Mouse (Mus musculus) v-Abl transformed pro-B cells (cell line): ENCODE measurements around the gene Nav2.

Experiments used
- in situ Hi-C, 2 experiments: fragments of 400-800 bp; cut with MboI; formaldehyde crosslinking; loops; one replicate each; pipeline ENCODE4 v1.15.1; 2025; ENCODE audit not compliant: unreplicated experiment in 2 of 2

The Nav2 gene

DNA sequence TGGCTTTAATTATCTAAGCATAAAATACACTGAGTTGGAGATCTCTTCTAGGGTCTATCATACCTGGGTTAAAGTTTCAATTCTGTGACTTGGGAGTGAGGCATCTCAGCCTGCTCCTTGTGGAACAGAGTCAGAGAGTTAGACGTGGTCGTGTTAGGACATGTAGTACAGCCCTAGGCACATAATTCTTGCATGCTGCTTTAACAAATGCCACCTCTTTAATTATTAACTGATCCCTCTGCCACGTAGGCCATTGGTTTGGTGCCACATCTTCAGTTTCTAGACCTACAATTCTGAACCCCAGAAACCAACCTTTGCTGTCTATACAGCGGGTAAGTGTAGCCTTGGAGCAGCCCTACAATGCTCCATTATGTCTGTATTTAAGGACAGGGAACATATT is 381.8 kb downstream of the Nav2 start:
- in situ Hi-C loops: no loop called here

DNA sequence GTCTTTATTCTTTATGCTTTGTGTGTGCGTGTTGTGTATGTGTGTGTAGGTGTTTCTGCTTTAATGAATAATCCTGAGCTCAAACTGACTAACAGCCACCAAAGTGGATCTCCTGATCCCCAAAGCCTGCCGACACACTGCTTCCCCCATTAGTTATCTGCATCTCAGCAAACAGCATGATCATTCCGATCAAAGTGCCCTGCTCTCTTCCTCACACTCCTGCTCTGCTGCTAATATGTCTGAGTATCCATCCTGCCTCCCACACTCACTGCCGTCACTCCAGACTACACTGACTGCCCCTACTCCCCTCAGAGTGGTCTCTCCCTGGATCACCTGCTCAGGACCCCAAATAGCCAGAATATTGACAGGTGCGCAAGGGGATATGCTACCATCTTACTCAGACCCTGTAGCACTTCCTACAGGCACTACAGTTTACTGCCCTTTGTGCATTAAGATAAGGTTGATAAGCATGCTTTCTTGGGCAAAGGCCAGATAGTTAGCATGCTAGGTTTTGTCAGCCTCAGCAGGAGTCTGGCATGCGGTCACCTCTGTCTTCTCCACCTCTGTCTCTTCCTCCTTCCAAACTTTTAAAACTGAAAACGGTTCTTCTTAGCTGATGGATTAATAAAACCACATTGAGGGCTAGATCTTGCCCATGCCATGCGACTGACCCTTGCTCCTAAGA is 382.8 kb downstream of the Nav2 start:
- in situ Hi-C loops: no loop called here

DNA sequence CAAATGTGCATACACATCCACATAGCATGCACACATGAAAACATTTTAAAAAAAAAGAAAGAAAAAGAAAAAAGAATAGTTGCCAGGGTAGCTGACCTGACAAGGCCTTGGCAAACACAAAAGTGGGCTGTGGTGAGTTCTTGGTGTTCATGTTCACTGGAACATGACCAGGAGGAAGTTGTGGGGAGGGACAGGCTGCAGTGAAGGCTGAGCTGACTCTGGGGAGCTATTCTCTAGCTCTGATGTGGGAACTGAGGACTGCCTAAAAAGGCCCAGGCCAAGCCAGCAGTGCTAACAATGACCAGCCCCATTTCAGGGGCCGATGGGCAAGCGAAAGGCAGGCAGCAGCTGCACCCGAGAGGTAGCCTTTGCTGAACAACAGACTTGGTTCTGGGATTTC is 388.6 kb downstream of the Nav2 start:
- in situ Hi-C loops: no loop called here

DNA sequence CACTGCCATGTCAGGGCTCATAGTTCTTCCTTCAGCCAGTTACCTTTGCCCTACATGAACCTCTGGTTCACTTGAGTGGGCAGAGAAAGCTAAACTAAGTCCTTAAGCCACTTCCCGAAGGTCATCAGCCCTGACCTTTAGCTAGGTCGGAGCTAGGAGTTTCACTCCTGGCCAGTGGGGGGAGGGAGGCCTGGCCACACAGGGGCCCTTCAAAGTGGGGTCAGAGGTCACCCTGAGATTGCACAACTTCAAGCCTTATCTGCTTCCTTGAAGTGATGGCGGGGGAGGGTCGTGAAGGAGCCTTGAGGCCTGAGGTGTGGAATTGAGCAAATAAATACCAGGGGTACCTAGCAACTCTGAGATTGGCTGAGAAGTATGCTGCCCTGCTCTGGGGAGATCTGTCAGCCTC is 389.9 kb downstream of the Nav2 start:
- in situ Hi-C loops: no loop called here

DNA sequence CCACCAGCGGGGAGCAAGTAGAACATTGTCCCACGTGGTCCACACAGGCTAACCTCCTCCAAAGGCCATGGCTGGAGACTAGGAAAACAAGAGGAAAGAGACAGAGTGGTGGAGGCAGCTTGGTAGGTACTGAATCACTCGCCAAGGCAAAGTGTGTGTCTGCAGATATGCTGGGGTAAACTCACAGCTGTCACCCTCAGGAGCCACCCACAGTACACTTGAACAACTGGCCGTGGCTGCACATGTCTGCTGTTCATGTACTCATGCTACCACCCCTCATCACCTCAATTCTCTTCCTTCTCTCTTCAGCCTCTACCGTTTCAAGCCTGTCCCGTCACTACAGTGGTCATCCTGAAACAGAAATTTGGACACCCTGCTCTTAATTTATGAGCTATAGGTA is 393.0 kb downstream of the Nav2 start:
- in situ Hi-C loops: no loop called here

DNA sequence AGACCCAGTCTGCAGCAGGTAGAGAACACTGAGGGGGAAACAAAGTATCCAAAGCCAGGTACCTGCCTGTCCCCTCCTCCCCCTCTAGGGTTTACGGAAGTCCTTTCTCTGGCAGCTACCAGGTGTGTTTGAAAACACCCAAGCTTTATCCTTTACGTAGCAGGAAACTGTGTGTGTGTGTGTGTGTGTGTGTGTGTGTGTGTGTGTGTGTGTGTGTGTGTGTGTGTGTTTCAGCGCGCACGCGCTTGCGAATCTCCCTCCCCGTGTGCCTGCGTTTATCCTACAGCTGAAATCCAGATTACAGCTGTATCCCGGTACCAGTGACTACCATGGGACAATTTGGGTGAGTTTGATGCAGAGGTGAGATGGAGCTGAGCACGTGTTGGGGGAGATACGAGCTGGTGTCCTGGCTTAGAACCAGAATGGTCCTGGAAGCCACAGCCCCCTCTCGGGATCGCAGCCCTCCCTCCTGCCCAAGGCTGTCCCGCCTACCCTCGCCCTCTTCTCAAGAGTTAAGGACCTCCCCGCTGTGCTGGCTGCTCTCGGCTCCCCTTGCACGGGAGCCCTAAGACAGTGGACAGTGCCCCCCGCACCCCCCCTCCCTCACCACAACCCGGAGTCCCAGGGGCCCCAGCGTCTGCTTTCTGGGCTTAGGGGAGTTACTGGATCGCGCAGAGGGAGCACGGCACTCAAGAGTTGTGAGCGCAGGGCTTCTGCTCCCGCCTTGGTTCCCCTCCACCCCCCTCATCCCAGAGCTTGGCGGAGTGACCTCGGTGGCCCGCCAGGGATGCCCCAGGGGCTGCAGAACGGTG is 395.3 kb downstream of the Nav2 start:
- in situ Hi-C loops: no loop called here

DNA sequence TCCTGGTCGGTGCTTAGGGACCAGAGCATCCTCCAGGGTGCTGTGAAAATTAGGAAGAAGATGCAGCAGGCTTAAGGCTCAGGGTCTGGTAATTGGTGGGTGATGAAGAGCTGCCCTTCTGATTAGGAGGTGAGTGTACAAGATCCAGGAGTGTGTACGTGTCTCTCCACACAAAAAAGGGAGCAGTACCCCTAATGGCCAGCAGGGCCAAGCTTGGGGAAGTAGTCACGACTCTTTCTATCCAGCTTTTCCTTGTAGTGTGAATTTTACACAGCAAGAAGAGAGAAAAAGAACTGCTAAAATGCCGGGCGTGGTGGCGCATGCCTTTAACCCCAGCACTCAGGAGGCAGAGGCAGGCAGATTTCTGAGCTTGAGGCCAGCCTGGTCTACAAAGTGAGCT is 399.2 kb downstream of the Nav2 start:
- in situ Hi-C loops: no loop called here

DNA sequence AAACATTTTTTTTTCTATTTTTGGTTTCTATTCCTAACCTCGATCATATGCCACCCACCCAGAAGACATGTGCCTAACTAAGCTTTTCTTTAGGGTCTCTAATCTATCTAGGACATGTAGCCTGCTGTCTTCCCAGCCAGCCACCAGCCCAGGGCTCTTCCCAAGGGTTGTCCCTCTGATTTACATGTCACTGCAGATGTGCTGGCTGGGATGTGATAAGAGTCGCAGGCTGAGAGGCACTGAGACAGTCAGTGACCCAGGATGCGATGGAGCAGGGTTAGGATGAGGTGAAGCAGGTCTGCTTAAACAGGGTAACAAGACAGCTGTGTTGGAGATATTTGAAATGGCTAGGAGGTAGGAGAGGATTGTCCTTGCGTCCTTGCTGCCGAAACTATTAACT is 401.2 kb downstream of the Nav2 start:
- in situ Hi-C loops: no loop called here

DNA sequence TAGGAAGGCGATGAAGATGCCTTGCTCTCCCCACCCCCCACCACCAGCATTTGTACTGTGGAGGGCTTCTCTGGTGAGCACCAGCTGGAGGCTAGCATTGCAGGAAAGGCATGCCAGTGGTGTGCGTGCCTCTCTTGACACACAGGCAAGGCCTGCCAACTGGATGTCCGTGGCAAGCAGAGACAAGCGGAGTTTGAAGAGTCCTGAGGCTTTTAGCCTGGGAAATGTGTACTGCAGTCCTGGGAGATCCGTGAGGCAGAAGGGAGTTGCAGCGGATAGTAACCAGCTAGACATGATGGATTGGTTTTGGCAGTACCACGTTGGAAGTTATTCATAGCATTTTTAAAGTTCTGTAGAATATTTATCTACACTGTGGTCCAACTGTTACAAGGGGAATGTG is 405.4 kb downstream of the Nav2 start:
- in situ Hi-C loops: no loop called here

DNA sequence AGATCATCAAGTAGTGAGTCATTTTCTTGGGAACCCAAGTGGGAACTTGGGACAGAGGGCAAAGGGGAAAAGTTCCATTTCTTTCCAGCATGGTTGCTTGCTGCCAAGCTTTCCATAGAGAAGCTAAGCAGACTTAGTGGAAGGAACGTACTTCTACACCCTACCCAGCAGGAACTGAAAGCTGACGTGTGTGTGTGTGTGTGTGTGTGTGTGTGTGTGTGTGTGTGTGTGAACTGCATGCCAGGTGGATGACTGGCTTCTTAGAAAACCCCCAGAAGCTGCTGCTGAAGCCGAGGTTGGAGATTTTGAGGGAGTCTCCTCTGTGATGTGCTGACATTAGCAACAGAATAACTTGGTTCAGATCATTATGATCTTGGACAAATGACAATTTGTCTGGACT is 406.5 kb downstream of the Nav2 start:
- in situ Hi-C loops: no loop called here

DNA sequence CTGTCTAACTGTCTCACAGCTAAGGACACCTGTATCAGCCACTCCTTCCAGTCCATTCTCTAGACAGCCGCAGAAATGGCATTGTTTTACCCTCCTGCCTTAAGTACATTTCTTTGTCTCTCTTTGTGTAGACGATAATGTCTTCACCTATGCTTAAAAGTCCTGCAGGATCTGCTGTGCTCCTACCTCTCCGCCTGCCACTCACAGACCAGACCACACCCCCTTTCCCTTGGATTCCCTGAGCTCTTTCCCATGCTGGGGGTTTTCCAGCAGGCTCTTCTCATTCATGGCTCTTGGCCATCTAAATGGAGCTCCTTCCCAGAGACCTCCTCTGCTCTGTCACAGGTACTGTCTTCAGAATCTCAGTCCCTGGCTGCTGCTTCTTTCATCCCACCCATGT is 408.1 kb downstream of the Nav2 start:
- in situ Hi-C loops: no loop called here

DNA sequence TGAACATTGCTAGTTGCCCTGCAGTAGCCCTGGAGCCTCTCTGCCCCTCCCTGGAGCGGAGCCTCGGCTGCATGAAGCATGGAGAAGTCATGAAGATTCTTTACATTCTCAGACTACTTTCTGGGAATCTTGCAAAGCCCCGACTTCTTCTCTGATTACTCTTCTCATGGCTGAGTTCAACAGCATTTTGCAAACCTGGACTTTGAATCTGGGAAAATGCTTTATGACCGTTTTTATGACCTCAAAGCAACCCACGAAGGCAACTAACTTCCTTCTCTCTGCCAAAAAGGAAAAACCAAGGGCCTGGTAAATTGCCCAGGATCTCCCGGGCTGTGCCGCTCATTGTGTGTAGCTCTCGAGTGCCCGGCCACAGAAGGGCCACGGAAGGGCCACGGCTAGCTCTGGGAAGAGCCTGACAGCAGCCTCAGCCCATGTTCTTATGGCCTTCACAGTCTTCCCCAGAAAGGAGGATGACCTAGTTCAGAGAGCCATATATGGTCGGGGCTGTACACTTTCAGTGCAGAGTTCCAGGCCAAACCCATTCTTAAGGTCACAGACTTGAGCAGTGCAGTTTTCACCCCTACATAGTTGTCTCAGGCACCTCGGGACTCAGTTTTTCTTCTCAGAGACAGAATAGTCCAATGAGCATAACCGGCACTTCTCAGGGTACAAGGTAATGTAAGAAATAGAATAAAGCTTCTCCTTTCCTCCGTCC is 409.8 kb downstream of the Nav2 start:
- in situ Hi-C loops: no loop called here

DNA sequence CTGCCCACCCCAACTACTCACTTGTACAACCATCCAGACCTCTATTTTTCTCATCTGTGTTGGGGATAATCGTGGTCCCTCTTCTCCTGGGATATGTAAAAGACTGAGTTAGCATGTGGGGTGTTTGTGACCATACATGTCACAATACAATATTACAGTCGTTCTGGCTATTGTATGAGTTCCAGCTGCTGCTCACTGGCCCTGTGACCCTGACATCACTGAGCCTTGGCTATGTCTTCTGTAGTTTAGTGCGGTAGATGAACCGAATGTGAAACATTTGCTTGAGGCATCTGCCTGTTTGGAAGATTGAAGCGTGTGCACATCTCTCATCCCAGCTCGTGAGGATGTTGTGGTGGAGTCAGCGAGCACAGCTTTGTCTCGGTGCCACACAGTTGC is 410.4 kb downstream of the Nav2 start:
- in situ Hi-C loops: no loop called here

DNA sequence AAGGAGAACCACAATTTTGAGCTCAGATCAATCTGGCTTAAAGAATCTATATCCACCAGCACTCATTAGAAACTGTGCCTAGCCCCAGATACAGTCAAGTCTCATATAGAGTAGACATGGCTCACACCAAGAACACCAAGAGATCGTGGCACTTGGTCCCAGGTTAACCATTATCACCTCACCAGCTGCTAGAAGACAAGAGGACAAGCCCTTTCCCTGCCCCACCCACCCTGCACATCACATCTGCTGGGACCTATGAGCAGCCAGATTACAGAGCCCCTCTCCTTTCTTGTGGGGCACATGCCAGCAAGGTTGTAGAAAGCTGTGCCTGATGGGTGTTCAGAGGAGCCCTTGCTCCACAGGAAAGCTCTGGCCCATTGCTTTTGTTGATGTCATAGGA is 411.5 kb downstream of the Nav2 start:
- in situ Hi-C loops: no loop called here

DNA sequence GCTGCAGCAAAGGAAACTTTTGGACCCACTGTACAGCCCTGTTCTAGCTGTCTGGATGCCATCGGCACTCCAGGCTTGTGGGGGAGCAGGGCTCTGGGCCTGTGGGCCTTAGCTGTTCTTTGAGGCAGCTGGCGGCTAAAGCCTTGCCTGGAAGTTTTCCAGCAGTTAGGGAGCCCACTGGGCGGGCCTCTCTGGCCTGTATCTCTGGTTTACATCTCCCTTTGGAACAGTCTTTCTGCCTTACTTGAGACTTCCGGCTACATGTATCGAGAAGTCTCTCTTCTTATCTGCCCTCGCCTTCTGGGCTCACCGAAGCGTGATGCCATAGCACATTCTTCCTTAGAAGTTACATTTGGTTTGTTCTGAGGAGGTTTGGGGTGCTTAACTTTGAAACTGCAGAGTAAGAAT is 412.6 kb downstream of the Nav2 start:
- in situ Hi-C loops: no loop called here

DNA sequence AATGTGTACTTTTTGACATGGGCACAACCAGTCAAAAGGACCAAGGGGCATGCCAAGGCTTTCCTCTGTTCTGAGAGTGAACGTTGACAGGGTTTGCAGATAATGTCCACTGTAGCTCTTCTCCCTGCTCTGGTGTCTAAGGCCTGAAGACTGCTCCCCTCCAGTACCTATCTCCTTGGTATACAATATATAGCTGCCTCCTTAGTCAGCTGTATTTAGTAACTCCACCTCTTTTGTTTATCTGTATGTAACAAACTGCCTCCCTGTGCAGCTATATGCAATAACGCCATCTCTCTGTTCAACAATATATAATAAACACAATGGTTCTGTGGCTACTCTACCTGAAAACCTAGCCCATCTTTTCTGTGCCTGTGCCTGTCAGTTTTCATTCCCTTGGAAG is 413.7 kb downstream of the Nav2 start:
- in situ Hi-C loops: no loop called here

DNA sequence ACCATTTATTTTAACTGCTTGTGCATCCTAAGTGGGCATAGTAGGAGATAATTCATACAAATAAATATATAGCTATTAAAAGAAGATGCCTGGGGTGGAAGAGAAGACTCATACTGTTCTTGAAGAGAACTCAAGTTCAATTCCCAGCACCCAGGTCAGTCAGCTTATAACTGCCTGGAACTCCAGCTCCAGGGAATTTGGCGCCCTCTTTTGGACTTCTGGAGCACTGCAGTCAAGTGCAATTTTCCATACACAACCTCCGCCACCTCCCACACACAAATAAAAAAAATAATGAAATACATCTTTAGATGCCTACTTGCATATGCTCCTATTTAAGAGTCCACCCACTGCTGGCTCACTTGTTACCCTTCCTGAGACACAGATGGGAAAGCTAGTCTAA is 416.1 kb downstream of the Nav2 start:
- in situ Hi-C loops: no loop called here

DNA sequence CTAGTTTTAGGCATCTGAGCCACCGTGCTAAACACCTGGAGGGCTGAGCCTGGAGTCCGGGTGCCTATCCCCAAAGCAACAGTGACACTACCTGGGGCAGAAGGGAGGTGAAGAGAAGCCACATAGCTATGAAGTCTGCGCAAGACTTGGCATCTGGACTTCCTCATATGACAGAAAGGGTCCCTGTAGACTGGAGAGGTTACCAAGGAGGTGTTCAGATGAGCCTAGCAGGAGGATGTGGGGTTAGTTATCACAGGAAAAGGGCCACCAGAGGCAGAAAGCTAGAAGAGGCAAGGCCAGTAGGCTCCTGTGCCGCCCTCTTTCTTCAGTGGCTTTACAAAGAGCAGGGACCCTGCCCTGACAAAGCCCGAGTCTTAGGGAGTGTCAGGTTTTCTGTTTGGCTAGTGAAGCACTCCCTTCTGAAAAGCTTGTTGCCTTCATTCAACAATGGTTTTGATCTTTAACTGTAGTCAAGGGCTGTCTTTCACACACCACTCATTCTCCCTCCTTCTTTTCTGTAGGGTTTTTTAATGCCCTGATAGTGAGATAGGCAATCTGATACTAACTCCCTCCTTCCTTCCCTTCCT is 417.7 kb downstream of the Nav2 start:
- in situ Hi-C loops: no loop called here

DNA sequence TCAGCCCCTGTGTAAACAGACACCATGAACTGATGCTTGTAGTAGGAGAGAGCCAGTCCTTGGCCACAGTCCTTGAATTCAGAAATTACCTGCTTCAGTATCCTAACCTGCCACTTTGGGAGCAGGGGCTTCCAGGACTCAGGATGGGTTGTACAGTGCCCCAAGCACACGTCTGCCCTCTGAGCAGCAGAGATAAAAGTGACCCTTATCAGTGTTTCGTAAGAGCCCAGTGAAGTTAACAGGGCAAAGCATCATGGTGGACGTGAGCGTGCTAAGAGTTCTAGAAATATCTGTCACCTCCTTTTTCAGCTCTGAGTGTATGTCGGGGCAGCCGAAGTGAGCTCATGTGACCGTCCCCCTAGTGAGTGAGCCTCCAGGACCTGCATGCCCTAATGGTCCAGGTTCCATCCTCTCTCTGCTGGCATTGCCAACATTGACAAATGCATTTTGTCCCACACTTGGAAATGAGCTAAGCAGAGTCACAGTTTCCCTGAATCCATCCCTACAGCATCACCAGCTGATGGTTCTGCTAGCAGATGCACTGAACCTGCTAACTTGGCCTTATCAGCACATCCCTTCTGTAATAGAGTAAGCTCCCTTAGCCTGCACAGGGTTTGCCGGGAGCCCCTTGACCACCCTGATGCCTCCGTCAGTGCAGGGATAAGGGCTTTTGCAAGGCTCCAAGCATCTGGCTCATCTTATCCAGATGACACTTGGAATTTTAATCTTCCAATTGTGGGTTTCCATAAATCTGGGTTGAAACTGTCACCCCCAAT is 418.6 kb downstream of the Nav2 start:
- in situ Hi-C loops: no loop called here

DNA sequence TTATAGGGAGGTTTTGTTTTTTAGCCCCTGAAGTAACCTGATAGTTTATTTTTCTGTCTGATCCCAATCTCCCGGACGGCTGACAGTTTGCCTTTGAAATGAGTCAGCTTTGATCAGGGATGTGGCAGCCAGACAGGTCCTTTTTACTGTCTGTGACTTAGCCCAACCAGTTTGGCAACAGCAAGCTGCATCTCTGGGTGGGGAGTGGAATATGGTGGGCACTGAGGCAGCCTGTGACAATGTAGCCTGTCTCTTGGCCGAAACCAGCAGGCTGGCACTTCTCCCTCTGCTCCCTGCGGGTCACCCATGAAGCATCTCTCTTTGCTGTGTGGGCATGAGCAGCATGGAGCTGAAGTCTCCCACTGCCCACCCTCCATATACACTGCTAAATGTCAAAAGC is 421.7 kb downstream of the Nav2 start:
- in situ Hi-C loops: no loop called here

DNA sequence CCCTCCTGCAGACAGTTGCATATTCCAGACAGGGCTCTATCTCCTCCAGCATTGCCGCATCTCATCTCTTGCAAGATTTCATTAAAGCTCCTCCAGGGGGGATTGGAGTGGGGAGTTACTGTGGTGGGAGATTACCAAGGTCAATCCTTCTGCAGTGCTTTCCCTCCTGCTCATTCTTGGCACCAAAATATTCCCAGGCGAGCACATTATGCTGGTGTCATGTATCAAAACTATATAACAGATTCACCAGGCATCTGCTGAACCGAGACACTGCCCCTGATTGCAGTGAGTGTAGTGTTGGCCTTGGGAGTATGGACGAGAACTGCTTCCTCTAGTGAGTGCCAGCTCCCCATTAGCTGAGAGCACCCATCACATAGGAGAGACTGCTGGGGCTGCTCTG is 423.4 kb downstream of the Nav2 start:
- in situ Hi-C loops: no loop called here
